In genomic region chr4:143383646-143384045, GRCm38 (mm10) we compare ENCODE assay signal across 14 mouse cellular contexts. TPM values are rescaled to one million over a fixed set of nuclear protein-coding genes. Genes with fewer than 3 reads are reported as not detected.
A peak's percentile ranks its signal among the peaks of the same experiment; 100 is the strongest.
DNase-seq lines count a peak whose midpoint lies in the region; ATAC-seq and TF ChIP-seq lines count a peak whose summit lies in the region.
"Had no signal": no experiment of that assay in that cellular context is flagged by ENCODE, and none has a peak within 500 bp of the region (broad histone marks: within the 10 kb centered on the region; RNA-seq: fewer than 3 reads in every experiment).

No protein-coding gene starts in this region.

- peak; percentile 70 for TF ChIP-seq CTCF in hindbrain, postnatal 0 days (IDR thresholded peaks at IDR 0.05; ENCODE audit: low read depth)

- no peak for ATAC-seq in hindbrain, postnatal 0 days
- ATAC-seq in hindbrain, embryonic 12.5 days (ENCODE audit: low FRiP score), result no peak
- no peak for ATAC-seq in neural tube, embryonic 11.5 days (ENCODE audit: insufficient read depth, low FRiP score, low TSS enrichment)
- ATAC-seq in kidney, embryonic 15.5 days (replicated peaks; ENCODE audit: low FRiP score), result no peak

- H3K4me2 ChIP-seq in hindbrain, postnatal 0 days (ENCODE audit: low read depth, low read length), result no peak overlapping the region
- no peak overlapping the region for H3K4me2 ChIP-seq in hindbrain, embryonic 12.5 days (replicated peaks)
- H3K4me2 ChIP-seq in neural tube, embryonic 11.5 days (ENCODE audit: low read depth), result no peak overlapping the region
- H3K4me2 ChIP-seq in kidney, embryonic 15.5 days, result no peak overlapping the region
- H3K4me2 ChIP-seq: embryonic facial prominence, embryonic 15.5 days; hindbrain, embryonic 14.5 days; limb, embryonic 13.5 days had no signal

- no peaks in the 10 kb centered on the region for H3K4me1 ChIP-seq in hindbrain, postnatal 0 days (ENCODE audit: insufficient read depth, low read length)
- peaks cover 15% of the 10 kb centered on the region for H3K4me1 ChIP-seq in hindbrain, embryonic 12.5 days
- peaks cover 8% of the 10 kb centered on the region for H3K4me1 ChIP-seq in neural tube, embryonic 11.5 days (ENCODE audit: control insufficient read depth, insufficient read depth, low read length)
- H3K4me1 ChIP-seq in kidney, embryonic 15.5 days, result 0 out of 2 replicates have a peak, but pooled peaks cover 4% of the 10 kb centered on the region
- H3K4me1 ChIP-seq: embryonic facial prominence, embryonic 15.5 days; limb, embryonic 13.5 days had no signal

- peak; percentile 25 for DNase-seq in adrenal gland, postnatal 10 days
- no peak for DNase-seq in adrenal gland, postnatal 4 days (ENCODE audit: low spot score in 2 of 2)
- DNase-seq in hindbrain, postnatal 0 days (ENCODE audit: low spot score), result peak; percentile 52
- DNase-seq in neural tube, embryonic 11.5 days (ENCODE audit: low spot score), result peak; percentile 32
- DNase-seq in neural tube, embryonic 10.5 days (ENCODE audit: extremely low spot score, low spot score), result no peak
- peak; percentile 46 for DNase-seq in retina, embryonic 14.5 days (ENCODE audit: low spot score)

- no peak overlapping the region for H3K27ac ChIP-seq in hindbrain, postnatal 0 days
- H3K27ac ChIP-seq in hindbrain, embryonic 12.5 days, result no peak overlapping the region
- H3K27ac ChIP-seq in neural tube, embryonic 11.5 days (ENCODE audit: low read depth, low read length), result no peak overlapping the region
- no peak overlapping the region for H3K27ac ChIP-seq in kidney, embryonic 15.5 days
- H3K27ac ChIP-seq: embryonic facial prominence, embryonic 15.5 days; hindbrain, embryonic 14.5 days; limb, embryonic 13.5 days had no signal

- H3K9me3 ChIP-seq in hindbrain, postnatal 0 days (ENCODE audit: low read length), result no peaks in the 10 kb centered on the region
- H3K9me3 ChIP-seq in hindbrain, embryonic 12.5 days (replicated peaks), result no peaks in the 10 kb centered on the region
- no peaks in the 10 kb centered on the region for H3K9me3 ChIP-seq in neural tube, embryonic 11.5 days (ENCODE audit: control insufficient read depth, low read length)
- H3K9me3 ChIP-seq in kidney, embryonic 15.5 days (replicated peaks), result no peaks in the 10 kb centered on the region
- H3K9me3 ChIP-seq: embryonic facial prominence, embryonic 15.5 days; limb, embryonic 13.5 days had no signal

- WGBS in hindbrain, postnatal 0 days, result 45% methylated on average over 4 of the region's 4 CpGs
- 45% methylated on average over 4 of the region's 4 CpGs for WGBS in hindbrain, embryonic 12.5 days
- 41% methylated on average over 4 of the region's 4 CpGs for WGBS in neural tube, embryonic 11.5 days
- 43% methylated on average over 4 of the region's 4 CpGs for WGBS in kidney, embryonic 15.5 days

- no peak overlapping the region for H3K9ac ChIP-seq in hindbrain, postnatal 0 days (replicated peaks; ENCODE audit: low read length)
- H3K9ac ChIP-seq in hindbrain, embryonic 12.5 days, result no peak overlapping the region
- H3K9ac ChIP-seq in neural tube, embryonic 11.5 days (ENCODE audit: low read length), result no peak overlapping the region
- no peak overlapping the region for H3K9ac ChIP-seq in kidney, embryonic 15.5 days
- H3K9ac ChIP-seq: embryonic facial prominence, embryonic 15.5 days; hindbrain, embryonic 14.5 days; limb, embryonic 13.5 days had no signal

- H3K36me3 ChIP-seq in hindbrain, postnatal 0 days (ENCODE audit: insufficient read depth, low read length), result no peaks in the 10 kb centered on the region
- H3K36me3 ChIP-seq in hindbrain, embryonic 12.5 days, result no peaks in the 10 kb centered on the region
- no peaks in the 10 kb centered on the region for H3K36me3 ChIP-seq in neural tube, embryonic 11.5 days (ENCODE audit: control insufficient read depth, insufficient read depth, low read length)
- no peaks in the 10 kb centered on the region for H3K36me3 ChIP-seq in kidney, embryonic 15.5 days
- H3K36me3 ChIP-seq: embryonic facial prominence, embryonic 15.5 days; limb, embryonic 13.5 days had no signal

- no peak overlapping the region for H3K4me3 ChIP-seq in hindbrain, postnatal 0 days (ENCODE audit: low read length)
- H3K4me3 ChIP-seq in hindbrain, embryonic 12.5 days, result no peak overlapping the region
- H3K4me3 ChIP-seq in neural tube, embryonic 11.5 days (ENCODE audit: low read depth, low read length), result no peak overlapping the region
- no peak overlapping the region for H3K4me3 ChIP-seq in kidney, embryonic 15.5 days (replicated peaks)
- H3K4me3 ChIP-seq: embryonic facial prominence, embryonic 15.5 days; limb, embryonic 13.5 days had no signal

- no peaks in the 10 kb centered on the region for H3K27me3 ChIP-seq in hindbrain, postnatal 0 days (ENCODE audit: insufficient read depth, low read length)
- no peaks in the 10 kb centered on the region; the same call in 1 of the 2 replicates for H3K27me3 ChIP-seq in hindbrain, embryonic 12.5 days
- no peaks in the 10 kb centered on the region for H3K27me3 ChIP-seq in neural tube, embryonic 11.5 days (ENCODE audit: control insufficient read depth, insufficient read depth, low read length)
- peaks cover 14% of the 10 kb centered on the region; the same call in 1 of the 2 replicates for H3K27me3 ChIP-seq in kidney, embryonic 15.5 days

RNA-seq across cellular contexts. Expression of gene Pramel1, which starts 10.6 kb away (rescaled TPM):
- total RNA-seq in adrenal gland, postnatal 10 days (2021), result not detected
- total RNA-seq in adrenal gland, postnatal 4 days (2021), result not detected
- total RNA-seq in hindbrain, postnatal 0 days (2014; rRNA removed), result not detected in 2 replicates
- polyA plus RNA-seq in hindbrain, postnatal 0 days (2015; fragmentation: Nextera tagmentation; extraction: Ambion mirVana), result not detected in 2 replicates
- polyA plus RNA-seq in hindbrain, embryonic 12.5 days (2016; fragmentation: Nextera tagmentation; extraction: Ambion mirVana), result not detected in 2 replicates
- not detected in 2 replicates for polyA plus RNA-seq in neural tube, embryonic 11.5 days (2014; fragmentation: Nextera tagmentation; extraction: Ambion mirVana)
- polyA plus RNA-seq in kidney, embryonic 15.5 days (2015; fragmentation: Nextera tagmentation; extraction: Ambion mirVana), result not detected in 2 replicates
- total RNA-seq: gastrocnemius, adult 8-10 months; megakaryocyte, adult 5-6 weeks; neutrophil, adult 5-6 weeks had no signal
- polyA plus RNA-seq: embryonic facial prominence, embryonic 15.5 days; hindbrain, embryonic 14.5 days; limb, embryonic 13.5 days had no signal

RNA-seq across cellular contexts. Expression of gene Pramef8, which starts 28.6 kb away (rescaled TPM):
- 10 to 100 TPM; 10.8 to 11.7 TPM for total RNA-seq in adrenal gland, postnatal 10 days (2021)
- total RNA-seq in adrenal gland, postnatal 4 days (2021), result 10 to 100 TPM; 13.2 to 17.9 TPM
- total RNA-seq in hindbrain, postnatal 0 days (2014; rRNA removed), result 26.1 and 48.5 TPM in 2 replicates
- polyA plus RNA-seq in hindbrain, postnatal 0 days (2015; fragmentation: Nextera tagmentation; extraction: Ambion mirVana), result 16.0 and 18.3 TPM in 2 replicates
- polyA plus RNA-seq in hindbrain, embryonic 12.5 days (2016; fragmentation: Nextera tagmentation; extraction: Ambion mirVana), result 23.5 and 23.8 TPM in 2 replicates
- 17.3 and 17.4 TPM in 2 replicates for polyA plus RNA-seq in neural tube, embryonic 11.5 days (2014; fragmentation: Nextera tagmentation; extraction: Ambion mirVana)
- 19.1 and 20.0 TPM in 2 replicates for polyA plus RNA-seq in kidney, embryonic 15.5 days (2015; fragmentation: Nextera tagmentation; extraction: Ambion mirVana)

RNA-seq across cellular contexts. Expression of gene Lrrc38, which starts 34.1 kb away (rescaled TPM):
- total RNA-seq in adrenal gland, postnatal 10 days (2021), result under 1 TPM; 0.36 to 0.61 TPM
- total RNA-seq in adrenal gland, postnatal 4 days (2021), result not detected
- total RNA-seq in hindbrain, postnatal 0 days (2014; rRNA removed), result 0.29 and 0.63 TPM in 2 replicates
- 0.84 and 0.97 TPM in 2 replicates for polyA plus RNA-seq in hindbrain, postnatal 0 days (2015; fragmentation: Nextera tagmentation; extraction: Ambion mirVana)
- polyA plus RNA-seq in hindbrain, embryonic 12.5 days (2016; fragmentation: Nextera tagmentation; extraction: Ambion mirVana), result 0.44 and 0.79 TPM in 2 replicates
- polyA plus RNA-seq in neural tube, embryonic 11.5 days (2014; fragmentation: Nextera tagmentation; extraction: Ambion mirVana), result 0.48 and 1.1 TPM in 2 replicates
- 0.17 and 0.31 TPM in 2 replicates for polyA plus RNA-seq in kidney, embryonic 15.5 days (2015; fragmentation: Nextera tagmentation; extraction: Ambion mirVana)
- total RNA-seq: megakaryocyte, adult 5-6 weeks; neutrophil, adult 5-6 weeks had no signal

Comparison
In these comparisons a context has a peak if more than half of its experiments do, and no peak if none do; other contexts are left out.
1. DNase-seq: peak in adrenal gland, postnatal 10 days (single experiment), hindbrain, postnatal 0 days (single experiment), neural tube, embryonic 11.5 days (single experiment) and retina, embryonic 14.5 days (single experiment); none in adrenal gland, postnatal 4 days (0 of 2) and neural tube, embryonic 10.5 days (single experiment).